Mouse (Mus musculus) liver, postnatal 0 days (tissue): Measurements from ENCODE around the gene Nfatc4.

ENCODE experiments used
- CTCF ChIP-seq: sonication (generic); IDR thresholded peaks from 2 replicates; pipeline ENCODE4 v1.5.1; 2016; ENCODE audit warnings: antibody characterized with exemption, low read depth
- EP300 ChIP-seq: IDR thresholded peaks from 2 replicates; pipeline ENCODE4 v1.6.1; 2016; ENCODE audit warnings: antibody characterized with exemption, low read depth, mild to moderate bottlenecking

DNA sequence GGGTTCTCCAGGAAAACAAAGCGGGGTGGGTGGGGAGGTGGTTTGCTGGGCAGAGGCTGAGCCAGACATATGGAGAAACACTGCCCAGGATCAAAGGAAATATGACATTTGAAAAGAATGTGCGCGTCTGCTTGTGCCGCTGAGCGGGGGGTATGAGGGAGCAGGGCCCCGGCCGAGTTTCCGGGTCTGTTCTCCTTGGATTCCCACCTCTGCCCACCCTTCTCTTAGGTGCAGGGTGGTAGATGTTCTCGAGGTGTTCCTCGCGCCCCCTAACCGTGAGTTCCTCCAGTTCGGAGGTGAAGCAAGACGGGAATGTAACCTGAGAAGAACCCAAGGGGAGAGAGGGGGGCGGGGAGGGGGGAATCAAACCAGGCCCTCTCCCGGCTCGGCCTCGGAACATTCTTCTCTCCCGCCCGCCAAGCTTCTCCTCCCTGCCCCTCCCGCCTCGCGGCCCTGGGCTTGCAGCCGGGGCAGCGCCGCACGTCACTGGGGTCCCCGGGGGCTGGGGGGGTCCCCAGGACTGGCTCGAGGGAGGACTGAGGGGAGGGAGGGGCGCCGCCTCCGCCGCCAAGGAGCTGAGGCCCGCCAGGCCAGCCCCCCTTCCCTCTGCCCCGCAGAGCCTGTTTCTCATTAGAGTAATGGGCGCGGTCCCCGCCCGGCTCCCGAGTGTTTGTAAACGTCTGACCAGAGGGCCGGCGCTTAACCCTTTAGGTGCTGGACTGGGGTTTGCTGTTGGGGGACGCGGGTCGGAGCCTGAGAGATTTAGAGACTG, at the start of gene Nfatc4:
- TF ChIP-seq CTCF (no peak), EP300 (no peak)
